In genomic region chrX:101504636-101505035, GRCm38 (mm10) we compare ENCODE assay signal across 8 mouse cellular contexts. TPM values are rescaled to one million over a fixed set of nuclear protein-coding genes. Genes with fewer than 3 reads are reported as not detected.
DNase-seq lines count a peak whose midpoint lies in the region; ATAC-seq and TF ChIP-seq lines count a peak whose summit lies in the region.

No protein-coding gene starts in this region.

- intact Hi-C loops in left cerebral cortex, postnatal 25 days (cut with DNase I) = no loop called here

- H3K4me3 ChIP-seq in forebrain, postnatal 0 days (ENCODE audit: low read depth, low read length) = no peak overlapping the region
- no peak overlapping the region for H3K4me3 ChIP-seq in forebrain, embryonic 10.5 days
- no peak overlapping the region for H3K4me3 ChIP-seq in embryonic fibroblast, embryonic 13.5 days (ENCODE audit: insufficient read depth, low read length)

- TF ChIP-seq CTCF in forebrain, postnatal 0 days (IDR thresholded peaks at IDR 0.05; ENCODE audit: low read depth) = peak; percentile 38
- TF ChIP-seq CTCF in embryonic fibroblast, embryonic 13.5 days (IDR thresholded peaks at IDR 0.05; ENCODE audit: borderline replicate concordance, insufficient read depth, low read length) = 0 out of 2 replicates have a peak, but pooled peaks have one; percentile 22

- no peak for TF ChIP-seq POLR2A in embryonic fibroblast, embryonic 13.5 days (IDR thresholded peaks at IDR 0.05; ENCODE audit: low read depth, low read length)

- no peak overlapping the region for H3K4me2 ChIP-seq in forebrain, postnatal 0 days (ENCODE audit: low read depth)

- no peak overlapping the region for H3K9ac ChIP-seq in forebrain, postnatal 0 days

- H3K27me3 ChIP-seq in forebrain, postnatal 0 days (ENCODE audit: insufficient read depth, low read length) = no peaks in the 10 kb centered on the region
- H3K27me3 ChIP-seq in forebrain, embryonic 10.5 days (ENCODE audit: poor library complexity, severe bottlenecking) = no peaks in the 10 kb centered on the region
- no peaks in the 10 kb centered on the region for H3K27me3 ChIP-seq in splenic B cell, adult 2 months (ENCODE audit: control insufficient read depth, insufficient read depth, low read length, poor library complexity, severe bottlenecking)

- no peaks in the 10 kb centered on the region for H3K36me3 ChIP-seq in forebrain, postnatal 0 days (ENCODE audit: insufficient read depth)
- no peaks in the 10 kb centered on the region for H3K36me3 ChIP-seq in forebrain, embryonic 10.5 days (replicated peaks)
- H3K36me3 ChIP-seq in splenic B cell, adult 2 months (ENCODE audit: control insufficient read depth, insufficient read depth, low read length, poor library complexity, severe bottlenecking) = no peaks in the 10 kb centered on the region

- no peaks in the 10 kb centered on the region for H3K4me1 ChIP-seq in forebrain, postnatal 0 days (ENCODE audit: insufficient read depth)
- no peaks in the 10 kb centered on the region for H3K4me1 ChIP-seq in forebrain, embryonic 10.5 days
- no peaks in the 10 kb centered on the region for H3K4me1 ChIP-seq in embryonic fibroblast, embryonic 13.5 days (ENCODE audit: control insufficient read depth, insufficient read depth, low read length)

- no peaks in the 10 kb centered on the region for H3K9me3 ChIP-seq in forebrain, postnatal 0 days (ENCODE audit: low read length)
- H3K9me3 ChIP-seq in forebrain, embryonic 10.5 days = no peaks in the 10 kb centered on the region

- no peak for ATAC-seq in forebrain, postnatal 0 days

- no peak overlapping the region for H3K27ac ChIP-seq in forebrain, postnatal 0 days (ENCODE audit: low read depth, low read length)
- H3K27ac ChIP-seq in forebrain, embryonic 10.5 days = no peak overlapping the region
- H3K27ac ChIP-seq in embryonic fibroblast, embryonic 13.5 days (ENCODE audit: insufficient read depth, low read length) = no peak overlapping the region

- 29% methylated on average over 3 of the region's 3 CpGs for WGBS in forebrain, postnatal 0 days
- 15% methylated on average over 3 of the region's 3 CpGs for WGBS in forebrain, embryonic 10.5 days

- DNase-seq in forebrain, postnatal 0 days = peak; percentile 1
- no peak for DNase-seq in forebrain, embryonic 10.5 days (ENCODE audit: extremely low spot score, low spot score)
- DNase-seq in right cerebral cortex, postnatal 4 days = peak; percentile 25
- DNase-seq in right cerebral cortex, postnatal 36 days (ENCODE audit: low spot score in 2 of 2) = no peak
- peak; percentile 73 for DNase-seq in splenic B cell, adult 2 months (ENCODE audit: low read depth, low spot score)
- no peak for DNase-seq in layer of hippocampus, adult 9-11 months
- no peak for DNase-seq in left cerebral cortex, postnatal 25 days (ENCODE audit: low spot score in 2 of 2)

RNA-seq across cellular contexts. Expression of gene Taf1, which starts 27.9 kb away (rescaled TPM):
- 38.5 and 44.8 TPM in 2 replicates for total RNA-seq in forebrain, postnatal 0 days (2014; rRNA removed)
- 6.3 and 12.2 TPM in 2 replicates for polyA plus RNA-seq in forebrain, postnatal 0 days (2015; fragmentation: Nextera tagmentation; extraction: Ambion mirVana)
- 22.9 and 23.0 TPM in 2 replicates for polyA plus RNA-seq in forebrain, embryonic 10.5 days (2016; fragmentation: Nextera tagmentation; extraction: Ambion mirVana)
- polyA plus RNA-seq in embryonic fibroblast, embryonic 13.5 days (2011; ENCODE audit: insufficient read length, low read depth, missing spikeins) = 35.8 and 38.3 TPM in 2 replicates
- 10 to 100 TPM; 47.2 to 48.5 TPM for total RNA-seq in left cerebral cortex, postnatal 25 days (2021)

RNA-seq across cellular contexts. Expression of gene Itgb1bp2, which starts 55.7 kb away (rescaled TPM):
- 0.86 and 4.2 TPM in 2 replicates for total RNA-seq in forebrain, postnatal 0 days (2014; rRNA removed)
- polyA plus RNA-seq in forebrain, postnatal 0 days (2015; fragmentation: Nextera tagmentation; extraction: Ambion mirVana) = 0.61 and 0.75 TPM in 2 replicates
- polyA plus RNA-seq in forebrain, embryonic 10.5 days (2016; fragmentation: Nextera tagmentation; extraction: Ambion mirVana) = 2.0 and 2.1 TPM in 2 replicates
- 1.5 and 2.5 TPM in 2 replicates for polyA plus RNA-seq in embryonic fibroblast, embryonic 13.5 days (2011; ENCODE audit: insufficient read length, low read depth, missing spikeins)
- 1 to 10 TPM in 1 of 2 experiments, under 1 TPM in 1; 0.66 to 1.2 TPM for total RNA-seq in left cerebral cortex, postnatal 25 days (2021)

Comparison
In these comparisons a context has a peak if more than half of its experiments do, and no peak if none do; other contexts are left out.
1. DNase-seq: peak in forebrain, postnatal 0 days (single experiment), right cerebral cortex, postnatal 4 days (single experiment) and splenic B cell, adult 2 months (single experiment); none in forebrain, embryonic 10.5 days (single experiment), right cerebral cortex, postnatal 36 days (0 of 2), layer of hippocampus, adult 9-11 months (single experiment) and left cerebral cortex, postnatal 25 days (0 of 2).